Mouse (Mus musculus): ENCODE data around the gene Ctnnd1.

- TF ChIP-seq POLR2A (IDR thresholded peaks at IDR 0.05; ENCODE audit: low read depth, low read length) = no peak
- no peak for TF ChIP-seq CTCF (IDR thresholded peaks at IDR 0.05; ENCODE audit: extremely low read depth, insufficient read depth, insufficient read length, insufficient replicate concordance)
Measured at GRCm38 (mm10) chr2:84662866-84663265, 12.3 kb upstream of the Ctnnd1 start.

Data from spleen, adult 2 months (tissue).